Mouse (Mus musculus): Measurements from ENCODE around the gene Gm17654. TPM values are rescaled to one million over a fixed set of nuclear protein-coding genes. Genes with fewer than 3 reads are reported as not detected.
"Not testable (repeated sequence)": the region's sequence is repeated elsewhere in the genome, so short reads cannot be mapped to it uniquely, and the experiment has no call there.

Gene Gm17654
- polyA plus RNA-seq (2016; fragmentation: Nextera tagmentation; extraction: Ambion mirVana), result not detected in 2 replicates

GRCm38 (mm10) chr14:43579046-43579445 is at the start of gene Gm17654:
Gene Gm17654 (minus strand): TSS chr14:43579146.
- H3K36me3 ChIP-seq; H3K4me1 ChIP-seq (replicated peaks); H3K9me3 ChIP-seq; DNase-seq (ENCODE audit: low spot score); H3K27ac ChIP-seq; H3K4me3 ChIP-seq; H3K27me3 ChIP-seq (ENCODE audit: insufficient read depth, poor library complexity, severe bottlenecking): not testable (repeated sequence)
- WGBS, result 86% methylated on average over 1 of the region's 2 CpGs

DNA sequence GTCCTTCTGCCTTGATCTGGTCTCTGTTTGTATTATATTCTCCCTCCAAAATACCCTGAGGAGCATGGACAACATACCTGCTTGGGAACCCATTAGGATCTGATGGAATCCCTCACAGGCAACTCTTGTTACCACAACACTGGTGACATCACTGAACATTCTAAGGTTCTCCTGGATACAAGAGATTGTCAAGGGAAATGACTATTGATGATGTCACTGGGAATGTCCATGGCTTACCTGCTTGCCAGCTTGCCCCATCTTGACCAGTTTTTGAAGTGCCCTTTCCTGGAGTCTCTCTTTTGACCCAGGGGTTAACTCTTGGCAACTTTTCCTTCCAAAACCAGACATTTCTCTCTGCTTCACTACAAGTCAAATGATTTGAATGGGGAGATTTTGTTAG is 29.0 kb upstream of the Gm17654 start, which contains the start of gene Gm10375:
Gm10375 (minus strand) TSS at position 101 of the 400 bp plus-strand sequence.
- not testable (repeated sequence) for H3K36me3 ChIP-seq; H3K27ac ChIP-seq; H3K4me3 ChIP-seq; DNase-seq (ENCODE audit: low spot score); H3K9me3 ChIP-seq; H3K4me1 ChIP-seq (replicated peaks); H3K27me3 ChIP-seq (ENCODE audit: insufficient read depth, poor library complexity, severe bottlenecking)

GRCm38 (mm10) chr14:43577969-43578368 is 977 bp downstream of the Gm17654 start:
- H3K27ac ChIP-seq; DNase-seq (ENCODE audit: low spot score); H3K9me3 ChIP-seq; H3K4me3 ChIP-seq; H3K4me1 ChIP-seq (replicated peaks); H3K27me3 ChIP-seq (ENCODE audit: insufficient read depth, poor library complexity, severe bottlenecking); H3K36me3 ChIP-seq: not testable (repeated sequence)
- WGBS, result 84% methylated on average over 4 of the region's 4 CpGs

GRCm38 (mm10) chr14:43552271-43552670 is 26.7 kb downstream of the Gm17654 start:
- H3K4me1 ChIP-seq (replicated peaks); H3K27ac ChIP-seq; H3K4me3 ChIP-seq; H3K36me3 ChIP-seq; DNase-seq (ENCODE audit: low spot score); H3K9me3 ChIP-seq; H3K27me3 ChIP-seq (ENCODE audit: insufficient read depth, poor library complexity, severe bottlenecking): not testable (repeated sequence)
- WGBS, result 90% methylated on average over 2 of the region's 2 CpGs

DNA sequence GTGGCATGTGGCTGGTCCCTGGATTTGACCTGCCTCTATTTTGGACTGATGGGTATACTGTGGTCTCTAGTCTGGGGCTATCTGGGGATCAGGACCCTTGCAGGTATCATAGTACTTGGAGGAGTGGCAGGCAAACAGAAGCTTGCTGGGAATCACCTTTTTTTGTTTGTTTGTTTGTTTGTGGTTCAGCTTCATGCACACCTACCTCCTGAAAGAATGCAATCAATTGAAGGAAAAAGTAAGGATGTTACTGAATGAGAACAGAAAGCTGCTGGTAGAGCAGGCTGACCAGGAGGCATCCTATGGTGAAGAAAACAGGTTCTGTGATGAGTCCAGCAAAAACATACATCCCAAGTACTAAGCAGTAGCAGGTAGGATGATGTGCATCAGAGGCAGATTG is 32.7 kb downstream of the Gm17654 start:
- H3K27me3 ChIP-seq (ENCODE audit: insufficient read depth, poor library complexity, severe bottlenecking); H3K36me3 ChIP-seq; H3K27ac ChIP-seq; H3K4me1 ChIP-seq (replicated peaks); DNase-seq (ENCODE audit: low spot score); H3K4me3 ChIP-seq; H3K9me3 ChIP-seq: not testable (repeated sequence)

GRCm38 (mm10) chr14:43543276-43543675 is 35.7 kb downstream of the Gm17654 start, which contains the start of gene Gm5799:
Gene Gm5799 (plus strand): TSS chr14:43543576.
- H3K36me3 ChIP-seq; H3K27me3 ChIP-seq (ENCODE audit: insufficient read depth, poor library complexity, severe bottlenecking); DNase-seq (ENCODE audit: low spot score); H3K27ac ChIP-seq; H3K4me3 ChIP-seq; H3K4me1 ChIP-seq (replicated peaks); H3K9me3 ChIP-seq: not testable (repeated sequence)
- WGBS, result 90% methylated on average over 2 of the region's 2 CpGs

DNA sequence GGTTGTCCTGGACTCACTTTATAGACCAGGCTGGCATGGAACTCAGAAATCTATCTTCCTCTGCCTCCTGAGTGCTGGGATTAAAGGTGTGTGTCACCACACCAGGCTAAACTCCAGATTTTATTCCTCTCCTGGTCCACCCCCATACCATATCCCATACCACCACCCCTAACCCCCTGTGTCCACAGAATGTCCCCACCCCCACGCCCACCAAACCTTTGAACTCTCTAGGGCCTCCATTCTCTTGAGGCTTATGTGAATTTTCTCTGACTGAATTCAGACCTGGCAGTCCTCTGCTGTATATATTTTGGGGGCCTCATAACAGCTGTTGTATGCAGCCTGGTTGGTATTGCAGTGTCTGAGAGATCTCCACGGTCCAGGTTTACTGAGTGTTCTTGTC is 40.8 kb downstream of the Gm17654 start:
- not testable (repeated sequence) for H3K27ac ChIP-seq; DNase-seq (ENCODE audit: low spot score); H3K4me3 ChIP-seq; H3K36me3 ChIP-seq; H3K9me3 ChIP-seq; H3K27me3 ChIP-seq (ENCODE audit: insufficient read depth, poor library complexity, severe bottlenecking); H3K4me1 ChIP-seq (replicated peaks)
- WGBS, result 79% methylated on average over 2 of the region's 2 CpGs

- H3K4me3 ChIP-seq, result not testable (repeated sequence)
These were observed 46.6 kb downstream of the Gm17654 start for GRCm38 (mm10) chr14:43532387-43532786.

DNA sequence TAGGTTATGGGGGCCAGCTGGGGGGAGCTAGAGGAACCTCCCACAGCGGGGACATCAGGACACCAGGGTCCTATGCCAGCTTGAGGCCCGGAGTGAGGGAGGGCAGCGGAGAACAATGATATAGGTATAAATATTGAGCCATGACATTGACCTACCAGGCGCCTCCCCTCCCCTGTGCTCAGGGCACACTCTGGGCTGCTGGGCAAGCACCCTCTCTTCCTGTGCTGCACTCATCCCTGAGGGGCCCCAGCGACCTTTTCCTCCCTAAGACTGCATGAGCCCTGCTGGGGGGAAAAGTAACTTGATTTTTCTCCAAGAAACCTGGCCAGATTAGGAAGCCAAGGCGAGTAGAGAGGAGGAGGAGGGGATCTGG is 46.9 kb downstream of the Gm17654 start:
- not testable (repeated sequence) for H3K4me3 ChIP-seq; H3K27ac ChIP-seq; H3K36me3 ChIP-seq; H3K4me1 ChIP-seq (replicated peaks); DNase-seq (ENCODE audit: low spot score); H3K9me3 ChIP-seq; H3K27me3 ChIP-seq (ENCODE audit: insufficient read depth, poor library complexity, severe bottlenecking)
- no CpG with 5 or more reads among the region's 6 CpGs for WGBS

More at GRCm38 (mm10) chr14:43532387-43532786, 46.6 kb downstream of the Gm17654 start:
- not testable (repeated sequence) for H3K27ac ChIP-seq; H3K27me3 ChIP-seq (ENCODE audit: insufficient read depth, poor library complexity, severe bottlenecking); H3K4me1 ChIP-seq (replicated peaks); H3K36me3 ChIP-seq; H3K9me3 ChIP-seq
- peak; percentile 9 for DNase-seq (ENCODE audit: low spot score)
- 51% methylated on average over 6 of the region's 6 CpGs for WGBS

- DNase-seq (ENCODE audit: low spot score), result peak; percentile 18
- H3K27ac ChIP-seq, result not testable (repeated sequence)
These were observed 47.6 kb downstream of the Gm17654 start for GRCm38 (mm10) chr14:43531052-43532010.

More at GRCm38 (mm10) chr14:43531052-43532010, 47.6 kb downstream of the Gm17654 start:
- not testable (repeated sequence) for H3K4me3 ChIP-seq; H3K27me3 ChIP-seq (ENCODE audit: insufficient read depth, poor library complexity, severe bottlenecking); H3K9me3 ChIP-seq; H3K4me1 ChIP-seq (replicated peaks); H3K36me3 ChIP-seq
- WGBS, result 35% methylated on average over 14 of the region's 15 CpGs

Other genes starting within 250 kb of the Gm17654 start
- gene 1700001F09Rik, start 231.3 kb downstream of the Gm17654 start, polyA plus RNA-seq (2016; fragmentation: Nextera tagmentation; extraction: Ambion mirVana), result not detected in 2 replicates
- gene Gm8138, start 162.8 kb downstream of the Gm17654 start, polyA plus RNA-seq (2016; fragmentation: Nextera tagmentation; extraction: Ambion mirVana), result not detected in 2 replicates
- gene Gm5799, start 35.6 kb downstream of the Gm17654 start, polyA plus RNA-seq (2016; fragmentation: Nextera tagmentation; extraction: Ambion mirVana), result not detected in 2 replicates
- gene Gm10375, start 28.9 kb upstream of the Gm17654 start, polyA plus RNA-seq (2016; fragmentation: Nextera tagmentation; extraction: Ambion mirVana), result not detected in 2 replicates
- gene Gm8165, start 98.1 kb upstream of the Gm17654 start, polyA plus RNA-seq (2016; fragmentation: Nextera tagmentation; extraction: Ambion mirVana), result not detected in 2 replicates
- 0.98 and 1.2 TPM in 2 replicates for gene Gm7324, start 118.7 kb upstream of the Gm17654 start, polyA plus RNA-seq (2016; fragmentation: Nextera tagmentation; extraction: Ambion mirVana)
- gene Gm16506, start 148.3 kb upstream of the Gm17654 start, polyA plus RNA-seq (2016; fragmentation: Nextera tagmentation; extraction: Ambion mirVana), result not detected in 2 replicates
- not detected in 2 replicates for gene Gm6526, start 168.7 kb upstream of the Gm17654 start, polyA plus RNA-seq (2016; fragmentation: Nextera tagmentation; extraction: Ambion mirVana)
- not detected in 2 replicates for gene Gm8180, start 205.6 kb upstream of the Gm17654 start, polyA plus RNA-seq (2016; fragmentation: Nextera tagmentation; extraction: Ambion mirVana)

All from hindbrain, embryonic 10.5 days (tissue).